Mouse (Mus musculus): ENCODE measurements at regions not wholly inside any gene's neighbourhood (a gene's known extent, or its start where the extent isn't known, plus 50 kb on each side); places are given as distances from the start of the nearest gene placed in this dataset.

GRCm38 (mm10) chr16:93392024-93392675 is 211.7 kb downstream of the Setd4 start:
- DNase-seq (ENCODE audit: low spot score in 2 of 2): no peak

- DNase-seq (ENCODE audit: low spot score in 2 of 2): no peak
Observed at GRCm38 (mm10) chr16:93387578-93388116, 216.2 kb downstream of the Setd4 start.

- no peak for DNase-seq (ENCODE audit: low spot score in 2 of 2)
Observed at GRCm38 (mm10) chr16:93384039-93384537, 219.8 kb downstream of the Setd4 start.

GRCm38 (mm10) chr16:93382945-93383344 is 220.9 kb downstream of the Setd4 start:
- DNase-seq (ENCODE audit: low spot score in 2 of 2): no peak

- no peak for DNase-seq (ENCODE audit: low spot score in 2 of 2)
Observed at GRCm38 (mm10) chr16:93380717-93381671, 222.9 kb downstream of the Setd4 start.

- no peak for DNase-seq (ENCODE audit: low spot score in 2 of 2)
Observed at GRCm38 (mm10) chr16:93380117-93380516, 223.7 kb downstream of the Setd4 start.

GRCm38 (mm10) chr16:93379611-93380010 is 224.3 kb downstream of the Setd4 start:
- DNase-seq (ENCODE audit: low spot score in 2 of 2): no peak

- DNase-seq (ENCODE audit: low spot score in 2 of 2): no peak
Observed at GRCm38 (mm10) chr16:93374669-93375068, 229.2 kb downstream of the Setd4 start.

GRCm38 (mm10) chr16:93369766-93370146 is 234.1 kb downstream of the Setd4 start:
- no peak for DNase-seq (ENCODE audit: low spot score in 2 of 2)

GRCm38 (mm10) chr16:93368824-93369765 is 234.8 kb downstream of the Setd4 start:
- no peak for DNase-seq (ENCODE audit: low spot score in 2 of 2)

GRCm38 (mm10) chr16:93367995-93368394 is 235.9 kb downstream of the Setd4 start:
- DNase-seq (ENCODE audit: low spot score in 2 of 2): no peak

- DNase-seq (ENCODE audit: low spot score in 2 of 2): no peak
Observed at GRCm38 (mm10) chr16:93367246-93367805, 236.5 kb downstream of the Setd4 start.

- DNase-seq (ENCODE audit: low spot score in 2 of 2): no peak
Observed at GRCm38 (mm10) chr16:93366383-93366941, 237.4 kb downstream of the Setd4 start.

GRCm38 (mm10) chr16:93365236-93365951 is 238.5 kb downstream of the Setd4 start:
- DNase-seq (ENCODE audit: low spot score in 2 of 2): no peak

- no peak for DNase-seq (ENCODE audit: low spot score in 2 of 2)
Observed at GRCm38 (mm10) chr16:93359772-93360171, 244.1 kb downstream of the Setd4 start.

GRCm38 (mm10) chr16:93358613-93359012 is 245.2 kb downstream of the Setd4 start:
- no peak for DNase-seq (ENCODE audit: low spot score in 2 of 2)

- no peak for DNase-seq (ENCODE audit: low spot score in 2 of 2)
Observed at GRCm38 (mm10) chr16:93358166-93358565, 245.7 kb downstream of the Setd4 start.

- no peak for DNase-seq (ENCODE audit: low spot score in 2 of 2)
Observed at GRCm38 (mm10) chr16:93355204-93355899, 248.5 kb downstream of the Setd4 start.

- DNase-seq (ENCODE audit: low spot score in 2 of 2): no peak
Observed at GRCm38 (mm10) chr16:93353971-93354370, 249.9 kb downstream of the Setd4 start.
